Mouse (Mus musculus) neural tube, embryonic 13.5 days (tissue): Measurements from ENCODE around the gene Dnah6. TPM values are rescaled to one million over a fixed set of nuclear protein-coding genes. Genes with fewer than 3 reads are reported as not detected.

Experiments
- ATAC-seq: fragments of 200-750 bp; cut with Nextera tagmentation; 2 replicates; pipeline ENCODE4 v1.8.0; 2017; ENCODE audit warnings: low read depth, mild to moderate bottlenecking, moderate TSS enrichment, moderate library complexity
- H3K27ac ChIP-seq: fragments of 300-500 bp; sonication (generic); replicated peaks from 2 replicates; pipeline ENCODE4 v1.5.1; 2015; ENCODE audit warnings: moderate library complexity, mild to moderate bottlenecking, inconsistent platforms
- H3K27me3 ChIP-seq: fragments of 300-500 bp; sonication (generic); 2 replicates; pipeline ENCODE4 v1.6.1; 2015; ENCODE audit warnings: mild to moderate bottlenecking, inconsistent platforms
- H3K36me3 ChIP-seq: fragments of 300-500 bp; sonication (generic); 2 replicates; pipeline ENCODE4 v1.6.1; 2015; ENCODE audit warnings: mild to moderate bottlenecking, inconsistent platforms
- H3K4me1 ChIP-seq: fragments of 300-500 bp; sonication (generic); replicated peaks from 2 replicates; pipeline ENCODE4 v1.6.1; 2015; ENCODE audit warnings: inconsistent platforms
- H3K4me2 ChIP-seq: fragments of 300-500 bp; sonication (generic); 2 replicates; pipeline ENCODE4 v1.6.1; 2015; ENCODE audit warnings: inconsistent platforms, mild to moderate bottlenecking, moderate library complexity
- H3K4me3 ChIP-seq: fragments of 300-500 bp; sonication (generic); 2 replicates; pipeline ENCODE4 v1.5.1; 2015; ENCODE audit warnings: mild to moderate bottlenecking, inconsistent platforms
- H3K9ac ChIP-seq: fragments of 300-500 bp; sonication (generic); 2 replicates; pipeline ENCODE4 v1.6.1; 2015; ENCODE audit warnings: moderate library complexity, mild to moderate bottlenecking, inconsistent platforms
- H3K9me3 ChIP-seq: fragments of 300-500 bp; sonication (generic); 2 replicates; pipeline ENCODE4 v1.6.1; 2016; ENCODE audit warnings: inconsistent platforms
- WGBS: fragments of 180-500 bp; shearing (Covaris S2); methylation state at CpG from one replicate; pipeline ENCODE4 v1.1.7; 2015; 5-methylcytosine and 5-hydroxymethylcytosine counted together
- polyA plus RNA-seq: library from polyadenylated mRNA; unstranded; fragments of >200 nt; fragmentation: Nextera tagmentation; extraction: Ambion mirVana; gene quantifications from 2 replicates; pipeline ENCODE4 v1.2.1, GENCODE M21; 2015

Gene Dnah6
- polyA plus RNA-seq, 1 experiment from 2014 or later = 0.08 TPM

DNA sequence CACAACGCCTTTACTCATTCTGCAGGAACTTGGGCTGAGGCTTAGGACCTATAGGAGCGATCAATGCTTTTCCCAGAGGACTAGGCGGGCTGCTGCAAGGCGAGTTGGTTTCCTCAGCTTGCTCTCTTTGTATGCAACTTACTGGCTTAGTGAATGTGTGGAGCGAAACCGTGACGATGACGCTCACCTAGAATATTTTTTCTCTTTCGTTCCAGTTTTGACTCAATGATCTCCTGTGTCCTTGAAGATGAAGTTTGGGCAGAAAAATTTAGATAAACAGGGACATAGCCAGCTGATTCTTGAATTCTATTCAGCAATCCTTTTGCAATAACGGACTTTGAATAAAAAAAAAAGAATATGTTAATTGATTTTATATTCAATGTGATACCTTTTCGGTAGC is 101.1 kb downstream of the Dnah6 start:
- Histone ChIP-seq H3K36me3 (no peaks in the 10 kb centered on the region), H3K9ac (no peak overlapping the region), H3K27me3 (no peaks in the 10 kb centered on the region), H3K9me3 (no peaks in the 10 kb centered on the region), H3K4me1 (no peaks in the 10 kb centered on the region), H3K27ac (no peak overlapping the region), H3K4me3 (no peak overlapping the region), H3K4me2 (no peak overlapping the region)
- no peak for ATAC-seq
- WGBS = 89% methylated on average over 11 of the region's 11 CpGs

DNA sequence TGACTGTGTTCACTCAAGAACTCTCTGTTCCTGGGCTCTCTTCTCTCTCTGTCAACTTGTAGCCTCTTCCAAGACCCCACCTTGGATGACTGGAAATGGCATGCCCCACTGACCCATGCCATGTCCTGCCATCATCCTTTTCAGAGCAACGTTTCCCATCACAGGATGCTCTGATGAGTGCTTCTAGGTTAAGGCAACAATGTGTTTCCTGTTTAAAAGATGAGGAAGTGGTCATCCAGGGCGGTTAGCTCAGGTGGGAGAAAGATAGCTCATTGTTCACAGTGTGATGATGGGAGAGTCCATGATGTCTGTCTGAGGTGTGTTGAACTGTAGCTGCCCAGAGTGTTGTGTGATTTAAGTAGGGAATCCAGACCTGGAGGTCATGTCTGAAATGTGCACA is 107.6 kb downstream of the Dnah6 start:
- no peaks in the 10 kb centered on the region for H3K4me1 ChIP-seq
- no peak for ATAC-seq
- WGBS = 77% methylated on average over 2 of the region's 2 CpGs
- no peak overlapping the region for H3K4me3 ChIP-seq
- no peaks in the 10 kb centered on the region for H3K27me3 ChIP-seq
- H3K9me3 ChIP-seq = no peaks in the 10 kb centered on the region
- H3K36me3 ChIP-seq = no peaks in the 10 kb centered on the region
- no peak overlapping the region for H3K4me2 ChIP-seq
- no peak overlapping the region for H3K27ac ChIP-seq
- no peak overlapping the region for H3K9ac ChIP-seq

DNA sequence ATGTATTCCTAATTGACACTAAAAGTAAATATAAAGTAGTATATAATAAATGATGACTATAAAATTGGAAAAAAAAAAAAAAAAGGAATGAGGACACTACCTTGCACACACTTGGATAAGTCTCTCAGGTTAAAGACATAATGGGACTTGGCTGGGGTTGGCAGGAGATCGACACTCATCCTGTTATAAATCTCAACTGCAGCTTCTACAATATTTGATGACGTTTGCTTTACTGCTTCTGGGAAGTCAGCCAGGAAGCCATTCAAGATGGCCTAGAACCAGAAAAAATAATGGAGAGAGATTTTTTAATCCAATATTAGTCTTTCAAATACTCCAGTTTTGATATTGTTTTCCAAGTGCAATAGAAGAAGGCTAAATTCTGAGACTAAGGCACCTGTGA is 108.1 kb downstream of the Dnah6 start:
- no peaks in the 10 kb centered on the region for H3K4me1 ChIP-seq
- H3K4me3 ChIP-seq = no peak overlapping the region
- H3K36me3 ChIP-seq = no peaks in the 10 kb centered on the region
- no peaks in the 10 kb centered on the region for H3K27me3 ChIP-seq
- no peak for ATAC-seq
- no peak overlapping the region for H3K27ac ChIP-seq
- no peak overlapping the region for H3K4me2 ChIP-seq
- H3K9me3 ChIP-seq = no peaks in the 10 kb centered on the region
- H3K9ac ChIP-seq = no peak overlapping the region
- WGBS = 57% methylated on average over 2 of the region's 2 CpGs

DNA sequence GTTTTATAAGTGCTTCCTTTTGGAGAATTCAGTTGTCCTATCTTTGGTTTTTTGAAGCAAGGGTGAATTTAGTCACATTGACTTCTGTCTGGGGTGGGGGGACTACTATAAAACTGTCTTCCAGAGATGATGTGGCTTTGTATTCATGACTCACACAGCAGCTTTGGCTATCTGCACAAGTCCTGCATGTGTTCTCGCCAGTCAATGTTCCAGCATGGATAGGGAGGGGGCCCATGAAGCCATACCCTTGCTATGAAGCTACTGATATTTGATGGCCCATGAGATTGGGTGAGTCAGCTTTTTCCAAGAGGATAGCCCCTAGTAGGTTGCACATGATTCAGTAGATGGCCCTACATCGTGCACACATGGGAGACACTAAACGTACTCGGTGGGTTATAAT is 128.3 kb downstream of the Dnah6 start:
- H3K27me3 ChIP-seq = no peaks in the 10 kb centered on the region
- H3K4me3 ChIP-seq = no peak overlapping the region
- 88% methylated on average over 4 of the region's 4 CpGs for WGBS
- no peaks in the 10 kb centered on the region; the same call in 1 of the 2 replicates for H3K9me3 ChIP-seq
- ATAC-seq = no peak
- no peak overlapping the region for H3K9ac ChIP-seq
- no peak overlapping the region for H3K27ac ChIP-seq
- H3K4me1 ChIP-seq = no peaks in the 10 kb centered on the region
- no peak overlapping the region for H3K4me2 ChIP-seq
- no peaks in the 10 kb centered on the region for H3K36me3 ChIP-seq

DNA sequence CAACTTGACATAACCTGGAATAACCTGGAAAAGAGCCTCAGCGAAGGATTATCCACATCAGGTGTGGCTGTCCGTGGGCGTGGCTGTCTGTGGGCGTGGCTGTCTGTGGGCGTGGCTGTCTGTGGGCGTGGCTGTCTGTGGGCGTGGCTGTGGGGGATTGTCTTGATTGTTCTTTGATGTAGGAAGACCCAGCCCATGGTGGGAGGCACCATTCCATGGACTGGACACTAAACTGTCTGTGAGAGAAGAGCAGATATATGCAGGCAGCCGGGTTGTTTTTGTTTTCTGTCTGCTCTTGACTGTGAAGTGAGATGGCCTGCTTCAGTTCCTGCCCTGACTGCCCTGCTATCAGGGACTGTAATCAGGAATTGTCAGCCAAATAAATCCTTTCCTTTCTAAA is 130.6 kb downstream of the Dnah6 start:
- Histone ChIP-seq H3K27me3 (no peaks in the 10 kb centered on the region), H3K9me3 (no peaks in the 10 kb centered on the region), H3K9ac (no peak overlapping the region), H3K4me1 (no peaks in the 10 kb centered on the region), H3K36me3 (no peaks in the 10 kb centered on the region), H3K4me2 (no peak overlapping the region), H3K27ac (no peak overlapping the region), H3K4me3 (no peak overlapping the region)
- ATAC-seq = no peak
- WGBS = 76% methylated on average over 8 of the region's 8 CpGs

DNA sequence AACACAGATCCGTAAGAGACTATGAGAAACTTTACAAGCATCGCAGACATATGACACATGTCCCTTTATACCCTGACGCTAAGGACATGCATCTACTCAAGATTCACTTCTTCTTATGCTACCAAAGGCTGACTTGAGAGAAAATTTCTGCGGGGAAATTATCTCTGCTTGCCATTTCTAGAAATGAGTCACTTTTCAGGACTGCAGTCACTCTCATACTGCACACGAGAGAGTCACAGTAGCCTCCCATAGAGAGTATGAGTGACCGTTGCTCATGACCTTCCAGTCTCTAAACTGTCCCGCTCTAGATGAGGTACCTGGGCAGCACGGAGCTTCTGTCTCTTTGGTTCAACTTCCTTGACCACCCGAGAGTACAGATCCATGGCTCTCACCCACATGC is 138.9 kb downstream of the Dnah6 start:
- no peak overlapping the region for H3K4me3 ChIP-seq
- H3K9ac ChIP-seq = no peak overlapping the region
- ATAC-seq = no peak
- no peaks in the 10 kb centered on the region for H3K27me3 ChIP-seq
- H3K36me3 ChIP-seq = no peaks in the 10 kb centered on the region
- no peak overlapping the region for H3K27ac ChIP-seq
- H3K4me2 ChIP-seq = no peak overlapping the region
- 95% methylated on average over 9 of the region's 9 CpGs for WGBS
- H3K9me3 ChIP-seq = peaks cover 7% of the 10 kb centered on the region; the same call in 1 of the 2 replicates
- H3K4me1 ChIP-seq = no peaks in the 10 kb centered on the region

DNA sequence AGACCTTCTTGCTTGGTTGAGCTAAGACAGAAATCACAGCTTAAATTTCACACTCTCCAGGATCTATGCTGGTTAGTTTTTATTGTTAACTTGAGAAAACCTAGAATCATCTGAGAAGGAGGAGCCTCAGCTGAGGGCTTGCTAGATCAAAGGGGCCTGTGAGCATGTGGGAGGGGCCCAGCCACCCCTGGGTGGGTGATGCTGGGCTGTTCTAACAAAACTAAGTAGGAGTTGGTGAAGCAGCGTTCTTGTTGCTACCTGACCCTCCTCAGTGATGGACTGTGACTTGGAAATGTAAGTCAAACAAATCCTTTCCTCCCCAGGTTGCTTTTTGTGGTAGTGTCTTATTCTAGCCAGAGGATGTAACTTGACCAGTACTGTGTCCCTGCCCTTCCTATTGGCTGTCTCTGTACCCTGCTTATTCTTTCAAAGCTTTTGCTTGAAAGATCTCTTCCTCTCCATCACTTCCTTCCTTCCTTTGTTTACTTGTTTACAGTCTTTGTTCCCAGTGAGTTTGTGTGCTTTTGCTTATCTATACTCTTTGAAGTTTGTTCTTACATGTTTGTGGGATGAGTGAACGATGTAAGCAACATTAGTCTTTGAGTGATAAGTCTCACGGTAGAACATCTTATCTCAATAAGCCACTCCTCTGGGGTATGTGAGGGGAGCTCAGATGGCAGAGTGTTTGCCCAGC is 149.2 kb downstream of the Dnah6 start:
- Histone ChIP-seq H3K4me1 (no peaks in the 10 kb centered on the region), H3K9me3 (no peaks in the 10 kb centered on the region; the same call in 1 of the 2 replicates), H3K9ac (no peak overlapping the region), H3K27me3 (no peaks in the 10 kb centered on the region), H3K4me2 (no peak overlapping the region), H3K4me3 (no peak overlapping the region), H3K27ac (no peak overlapping the region), H3K36me3 (no peaks in the 10 kb centered on the region)
- 62% methylated on average over 3 of the region's 3 CpGs for WGBS
- ATAC-seq = no peak

DNA sequence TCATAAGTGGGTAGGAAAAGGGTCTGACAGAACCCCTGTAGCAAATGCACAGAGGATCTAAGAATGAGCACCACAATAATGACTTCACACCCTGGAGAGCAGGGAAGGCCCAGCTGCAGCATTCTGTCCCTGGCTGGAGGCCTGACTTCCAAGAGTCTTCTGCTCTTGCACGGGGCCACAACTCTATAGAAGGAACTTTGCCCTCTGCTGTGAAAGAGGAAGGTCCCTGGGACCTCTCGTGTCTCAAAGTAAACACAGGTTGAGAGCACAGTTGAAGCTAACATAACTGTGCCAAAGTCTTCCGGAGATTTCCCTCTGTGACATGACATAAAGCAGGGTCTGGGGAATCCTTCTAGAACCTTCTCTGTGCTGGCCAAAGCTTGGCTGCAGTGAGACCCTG is 150.2 kb downstream of the Dnah6 start:
- no peaks in the 10 kb centered on the region for H3K9me3 ChIP-seq
- no peaks in the 10 kb centered on the region for H3K4me1 ChIP-seq
- 82% methylated on average over 3 of the region's 3 CpGs for WGBS
- H3K9ac ChIP-seq = no peak overlapping the region
- no peak overlapping the region for H3K4me2 ChIP-seq
- no peak overlapping the region for H3K4me3 ChIP-seq
- H3K27ac ChIP-seq = no peak overlapping the region
- no peaks in the 10 kb centered on the region for H3K27me3 ChIP-seq
- no peaks in the 10 kb centered on the region for H3K36me3 ChIP-seq
- no peak for ATAC-seq

DNA sequence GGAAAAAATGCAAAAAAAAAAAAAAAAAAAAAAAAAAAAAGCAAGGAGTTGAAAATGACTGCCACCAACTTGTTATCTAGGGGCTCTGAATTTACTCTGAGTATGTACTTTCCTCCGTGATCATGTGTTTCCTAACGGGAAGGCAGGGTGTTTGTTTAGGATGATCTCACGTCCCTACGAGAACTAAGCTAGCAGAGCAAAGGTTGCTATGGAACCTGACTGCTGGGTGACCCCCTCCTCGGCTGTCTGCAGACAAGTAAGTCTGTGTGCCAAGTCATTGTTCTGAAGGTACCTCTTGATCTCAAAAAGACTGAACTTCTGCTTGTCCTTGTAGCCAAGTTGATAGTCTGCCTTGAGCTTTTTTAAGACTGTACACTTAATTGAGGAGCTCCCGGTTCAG is 150.8 kb downstream of the Dnah6 start:
- no peaks in the 10 kb centered on the region for H3K4me1 ChIP-seq
- H3K9ac ChIP-seq = no peak overlapping the region
- 85% methylated on average over 6 of the region's 6 CpGs for WGBS
- no peak overlapping the region for H3K4me2 ChIP-seq
- H3K4me3 ChIP-seq = no peak overlapping the region
- no peaks in the 10 kb centered on the region for H3K9me3 ChIP-seq
- no peak overlapping the region for H3K27ac ChIP-seq
- no peaks in the 10 kb centered on the region for H3K27me3 ChIP-seq
- no peaks in the 10 kb centered on the region for H3K36me3 ChIP-seq
- no peak for ATAC-seq

DNA sequence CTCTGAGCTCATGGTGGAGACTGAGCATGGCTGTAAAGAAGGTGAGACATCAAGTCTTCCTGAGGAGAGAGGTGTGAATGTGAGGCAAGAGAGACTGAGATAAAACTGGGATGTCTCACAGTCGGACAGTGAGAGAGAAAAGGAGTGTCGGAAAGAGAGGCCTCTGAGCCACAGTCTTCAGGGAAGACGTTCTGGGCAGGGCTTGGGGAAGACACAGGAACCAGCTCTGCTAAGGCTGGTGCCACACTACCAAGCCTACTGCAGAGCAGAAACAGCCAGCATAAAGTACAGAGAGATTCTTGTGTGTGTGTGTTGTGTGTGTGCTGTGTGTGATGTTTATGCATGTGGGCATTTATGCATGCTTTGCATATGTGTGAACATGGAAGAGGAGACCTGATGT is 156.9 kb downstream of the Dnah6 start:
- no peak overlapping the region for H3K4me3 ChIP-seq
- no peaks in the 10 kb centered on the region for H3K27me3 ChIP-seq
- ATAC-seq = no peak
- H3K9me3 ChIP-seq = no peaks in the 10 kb centered on the region
- no peak overlapping the region for H3K27ac ChIP-seq
- no peaks in the 10 kb centered on the region for H3K4me1 ChIP-seq
- no peak overlapping the region for H3K4me2 ChIP-seq
- no peaks in the 10 kb centered on the region for H3K36me3 ChIP-seq
- 85% methylated on average over 3 of the region's 3 CpGs for WGBS
- no peak overlapping the region for H3K9ac ChIP-seq

DNA sequence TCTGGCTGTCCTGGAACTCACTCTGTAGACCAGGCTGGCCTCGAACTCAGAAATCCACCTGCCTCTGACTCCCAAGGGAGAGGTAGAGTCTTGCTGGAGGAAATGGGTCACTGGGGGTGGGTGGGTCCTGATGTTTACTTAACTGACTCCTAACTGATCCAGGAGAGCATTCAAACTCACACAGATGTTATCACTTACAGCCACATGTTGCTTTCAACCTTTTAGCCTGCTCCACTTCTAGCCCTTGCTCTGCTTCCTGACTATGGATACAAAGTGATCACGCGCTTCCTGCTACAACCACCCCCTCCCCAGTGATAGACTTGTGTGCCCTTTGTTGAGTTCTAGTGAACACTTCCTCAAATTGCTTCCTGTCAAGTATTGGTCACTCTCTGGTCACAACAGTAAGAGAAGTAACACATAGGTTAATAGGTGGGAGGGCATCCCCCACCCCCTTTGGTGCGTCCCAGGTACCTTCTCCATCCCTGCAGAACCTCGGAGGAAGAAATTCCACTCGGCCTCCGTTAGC is 161.8 kb downstream of the Dnah6 start:
- H3K9ac ChIP-seq = no peak overlapping the region
- no peak overlapping the region for H3K4me2 ChIP-seq
- H3K4me3 ChIP-seq = no peak overlapping the region
- no peaks in the 10 kb centered on the region for H3K27me3 ChIP-seq
- no peaks in the 10 kb centered on the region for H3K9me3 ChIP-seq
- 85% methylated on average over 7 of the region's 7 CpGs for WGBS
- ATAC-seq = no peak
- no peaks in the 10 kb centered on the region for H3K36me3 ChIP-seq
- no peaks in the 10 kb centered on the region for H3K4me1 ChIP-seq
- no peak overlapping the region for H3K27ac ChIP-seq

DNA sequence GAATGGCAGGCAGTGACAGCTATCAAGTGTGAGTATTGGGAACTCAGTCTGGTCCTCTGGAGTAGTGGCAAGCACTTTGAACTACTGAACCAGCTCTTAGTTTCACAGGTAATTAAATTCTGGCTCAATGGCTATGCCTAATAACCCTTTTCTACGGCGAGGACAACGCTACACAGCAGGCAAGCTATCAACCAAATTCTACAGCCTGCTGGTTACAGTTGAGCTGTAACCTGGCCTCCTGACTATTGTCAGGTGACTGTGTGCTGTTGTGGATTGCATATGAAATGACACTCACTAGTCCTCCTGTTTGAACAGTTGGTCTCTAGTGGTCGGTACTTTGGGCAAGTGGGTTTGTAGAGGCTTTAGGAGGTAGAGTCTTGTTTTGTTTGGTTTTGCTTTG is 162.3 kb downstream of the Dnah6 start:
- H3K9me3 ChIP-seq = no peaks in the 10 kb centered on the region
- H3K4me3 ChIP-seq = no peak overlapping the region
- H3K4me2 ChIP-seq = no peak overlapping the region
- H3K27ac ChIP-seq = no peak overlapping the region
- H3K9ac ChIP-seq = no peak overlapping the region
- no peak for ATAC-seq
- 63% methylated on average over 4 of the region's 4 CpGs for WGBS
- no peaks in the 10 kb centered on the region for H3K4me1 ChIP-seq
- H3K27me3 ChIP-seq = no peaks in the 10 kb centered on the region
- no peaks in the 10 kb centered on the region for H3K36me3 ChIP-seq

DNA sequence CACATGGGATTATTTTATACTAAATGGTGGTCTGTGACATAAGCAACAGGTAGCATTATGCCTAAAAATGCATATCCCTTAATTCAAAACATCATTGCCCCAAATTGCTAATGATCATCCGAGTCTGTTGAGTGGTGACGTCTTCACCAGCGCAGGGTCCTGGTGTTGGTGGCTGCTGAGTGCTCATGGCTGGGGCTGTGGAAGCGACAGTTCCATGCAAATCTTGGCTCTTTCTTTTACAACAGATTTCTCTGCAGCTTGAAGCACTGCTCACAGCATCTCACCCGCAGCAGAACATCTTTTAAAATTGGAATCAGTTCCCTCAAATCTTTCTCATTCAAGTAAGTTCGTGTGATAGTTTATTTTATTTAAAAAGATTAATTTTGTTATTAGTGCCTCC is 166.1 kb downstream of the Dnah6 start:
- Histone ChIP-seq H3K4me3 (no peak overlapping the region), H3K27me3 (no peaks in the 10 kb centered on the region), H3K27ac (no peak overlapping the region), H3K36me3 (no peaks in the 10 kb centered on the region), H3K9ac (no peak overlapping the region), H3K4me2 (no peak overlapping the region), H3K9me3 (no peaks in the 10 kb centered on the region), H3K4me1 (no peaks in the 10 kb centered on the region)
- no peak for ATAC-seq
- 91% methylated on average over 6 of the region's 6 CpGs for WGBS
